Mouse (Mus musculus) thymus, adult 18-20 months (tissue): ENCODE measurements around the gene Rasa3.

ENCODE experiments used
- DNase-seq, 2 experiments: peaks; one replicate each; pipeline ENCODE4 v3.0.0; 2022; ENCODE audit warnings: mixed read lengths in 2 of 2

The Rasa3 gene

DNA sequence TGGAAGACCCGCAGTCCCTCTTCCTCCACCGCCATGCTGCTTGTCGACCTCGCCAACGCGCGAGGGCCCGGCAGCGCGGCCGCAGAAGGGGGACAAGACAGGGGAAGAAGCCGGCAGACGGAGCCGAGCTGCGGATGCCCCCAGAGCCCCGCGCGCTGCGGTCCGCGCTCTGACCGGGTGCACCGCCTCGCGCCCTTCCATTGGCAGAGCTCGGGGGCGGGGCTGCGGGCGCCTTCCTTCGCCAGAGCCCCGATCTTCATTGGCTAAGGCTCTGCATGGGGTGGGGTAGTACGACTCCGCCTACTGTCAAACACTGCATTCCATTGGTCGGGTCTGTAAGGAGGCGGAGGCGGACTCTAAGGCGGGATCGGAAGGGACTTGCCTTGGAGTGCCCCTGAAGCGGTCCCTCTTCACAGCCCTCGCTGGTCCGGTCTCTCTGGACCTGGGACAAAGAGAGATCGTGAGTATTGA is at the start of gene Rasa3:
Gene Rasa3 (minus strand): TSS at position 191 of the 471 bp plus-strand sequence.
- peak; percentile 93 to 96 for DNase-seq

DNA sequence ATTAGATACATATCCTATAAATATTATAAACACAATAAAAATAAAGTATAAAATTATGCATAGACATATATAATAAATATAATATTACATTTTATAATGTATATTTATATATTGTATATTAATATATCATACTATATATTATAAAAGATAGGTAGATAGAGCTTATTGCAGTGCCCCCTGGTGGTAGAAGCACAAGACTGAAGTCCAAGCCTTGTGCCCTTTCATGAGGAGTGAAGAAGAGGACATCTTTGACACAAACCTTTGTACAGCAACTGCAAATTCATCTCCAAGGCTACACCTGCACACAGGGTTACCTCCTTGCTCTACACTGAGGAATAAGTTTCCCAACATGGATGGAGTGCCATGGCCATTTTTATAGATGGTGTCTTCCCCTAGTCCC is 48.3 kb upstream of the Rasa3 start:
- DNase-seq = no peak

DNA sequence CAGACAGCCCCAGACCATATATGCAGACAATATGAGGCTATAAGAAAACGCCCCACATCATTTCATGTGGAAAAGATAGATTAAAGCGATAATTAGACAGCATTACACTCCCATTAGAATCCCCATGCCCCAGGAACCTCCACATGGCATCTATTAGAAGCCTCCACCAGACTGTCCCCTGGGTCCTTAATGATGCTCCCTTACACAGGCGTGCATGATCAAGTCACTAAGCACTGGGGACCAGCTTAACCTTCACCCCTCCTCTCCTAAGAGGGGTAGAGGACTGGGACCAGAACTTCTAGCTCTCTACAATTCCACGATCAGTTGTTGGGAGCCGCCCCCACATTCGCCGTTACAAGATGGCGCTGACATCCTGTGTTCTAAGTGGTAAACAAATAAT is 41.6 kb upstream of the Rasa3 start:
- DNase-seq = no peak

DNA sequence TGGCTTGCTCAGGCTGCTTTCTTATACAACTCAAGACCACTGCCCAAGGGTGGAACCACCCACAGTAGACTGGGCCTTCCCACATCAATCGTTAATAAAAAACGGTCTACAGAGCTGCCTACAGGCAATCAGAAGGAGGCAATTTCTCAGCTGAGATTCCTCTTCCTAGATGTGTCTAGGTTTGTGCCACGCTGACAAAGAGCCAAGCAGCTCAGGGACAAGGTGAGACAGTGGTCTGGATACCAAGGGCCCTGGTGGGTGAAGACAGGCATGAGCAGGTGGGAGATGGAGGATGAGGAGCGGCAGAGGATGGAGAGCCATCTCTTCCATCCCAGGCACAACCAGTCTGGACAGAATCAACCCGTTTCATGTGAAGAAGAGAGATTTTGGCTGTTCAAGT is 31.1 kb upstream of the Rasa3 start:
- DNase-seq = no peak

DNA sequence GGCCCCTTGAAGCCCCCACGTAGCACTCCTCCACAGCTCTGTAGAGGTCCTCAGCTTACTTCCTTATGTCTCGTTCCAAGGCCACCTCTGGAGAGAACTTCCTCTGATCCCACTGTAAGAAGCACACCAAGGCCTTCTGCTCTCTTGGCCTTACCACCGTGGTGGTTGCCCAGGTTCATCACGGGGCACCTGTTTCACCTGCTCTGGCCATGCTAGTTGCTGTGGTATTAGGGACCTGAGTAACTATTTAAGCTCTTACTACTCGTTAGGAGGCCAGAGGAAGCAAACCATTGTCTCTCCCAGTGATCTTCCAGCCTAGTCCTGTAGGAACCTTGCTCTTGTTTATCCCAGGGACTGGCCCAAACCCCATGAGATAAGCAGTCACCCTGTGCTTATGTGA is 29.5 kb upstream of the Rasa3 start:
- no peak for DNase-seq

DNA sequence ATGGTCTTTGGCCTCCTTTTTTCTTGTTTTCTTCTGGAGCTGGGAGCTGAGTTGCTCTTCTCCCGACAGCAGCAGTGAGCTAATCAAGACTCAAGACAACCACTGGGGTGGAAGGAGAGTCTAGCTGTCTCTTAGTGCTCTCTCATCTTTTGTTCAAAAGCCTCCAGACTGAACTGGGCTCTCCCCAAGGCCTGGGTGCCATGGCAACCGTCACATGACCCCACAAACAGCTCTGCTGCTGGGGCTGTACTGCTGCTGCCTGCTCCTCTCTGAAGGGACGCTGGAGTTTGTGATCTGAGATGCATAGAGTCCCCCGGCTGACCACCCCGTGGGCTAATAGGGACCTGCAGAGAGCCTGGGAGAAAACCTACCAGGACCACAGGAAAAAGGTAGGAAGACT is 28.3 kb upstream of the Rasa3 start, which contains the start of gene Cfap97d2:
Gene Cfap97d2 (plus strand): TSS at position 222 of the 400 bp plus-strand sequence.
- peak in 1 of 2 experiments; percentile 38 for DNase-seq

DNA sequence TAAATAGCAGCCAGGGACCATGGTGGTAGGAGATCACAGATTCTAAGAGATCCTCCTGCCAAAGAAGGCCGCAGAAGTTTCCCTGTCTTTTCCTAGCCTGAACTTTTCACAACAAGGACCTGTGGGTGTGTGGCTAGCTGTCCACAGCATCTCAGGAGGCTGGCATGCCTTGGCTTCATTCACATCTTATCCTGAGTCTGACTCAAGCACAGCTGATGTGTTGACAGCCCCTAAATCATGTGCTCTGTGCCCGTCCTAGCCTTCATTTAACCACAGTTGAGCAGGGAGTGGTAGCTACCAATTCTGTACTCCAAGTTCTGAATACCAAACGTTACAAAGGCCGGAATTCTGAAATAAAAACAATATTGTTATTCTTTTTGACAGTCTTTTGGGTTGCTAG is 26.9 kb upstream of the Rasa3 start:
- no peak for DNase-seq

DNA sequence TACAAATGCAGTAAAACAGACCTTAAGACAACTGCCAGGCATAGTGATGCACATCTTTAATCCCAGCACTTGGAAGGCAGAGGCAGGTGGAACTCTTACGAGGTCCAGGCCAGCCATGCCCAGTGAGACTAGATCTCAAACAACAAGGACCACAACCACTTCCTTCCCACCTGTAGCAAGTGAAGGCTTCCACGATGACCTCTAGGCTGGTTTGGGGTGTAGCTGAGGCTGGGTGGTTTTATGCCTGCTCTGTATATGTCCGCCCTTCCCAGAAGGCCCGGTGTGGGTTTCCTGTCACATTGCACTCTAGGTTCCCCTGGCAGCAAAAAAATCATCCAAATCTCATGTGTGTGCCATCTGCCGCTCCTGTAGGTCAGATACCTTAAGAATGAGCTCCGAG is 26.4 kb upstream of the Rasa3 start:
- no peak for DNase-seq

DNA sequence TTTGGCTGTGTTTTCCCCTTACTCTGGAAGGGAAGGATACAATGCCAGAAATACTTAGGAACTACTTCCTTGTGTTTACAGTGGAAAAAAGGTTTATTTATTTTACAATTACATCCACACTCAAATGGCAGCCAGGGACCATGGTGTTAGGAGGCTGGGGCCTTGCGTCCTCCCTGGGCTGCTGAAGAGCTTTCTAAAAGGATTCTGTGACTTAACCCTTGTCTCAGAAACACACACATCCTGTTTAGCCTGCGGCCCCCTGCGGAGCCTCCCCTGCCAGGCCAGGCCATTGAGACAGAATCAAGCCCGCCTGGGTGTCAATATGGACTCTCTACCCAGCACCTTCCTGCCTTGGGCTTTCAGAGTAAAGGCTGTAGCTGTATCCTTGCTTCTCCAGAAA is 25.4 kb upstream of the Rasa3 start:
- no peak for DNase-seq

DNA sequence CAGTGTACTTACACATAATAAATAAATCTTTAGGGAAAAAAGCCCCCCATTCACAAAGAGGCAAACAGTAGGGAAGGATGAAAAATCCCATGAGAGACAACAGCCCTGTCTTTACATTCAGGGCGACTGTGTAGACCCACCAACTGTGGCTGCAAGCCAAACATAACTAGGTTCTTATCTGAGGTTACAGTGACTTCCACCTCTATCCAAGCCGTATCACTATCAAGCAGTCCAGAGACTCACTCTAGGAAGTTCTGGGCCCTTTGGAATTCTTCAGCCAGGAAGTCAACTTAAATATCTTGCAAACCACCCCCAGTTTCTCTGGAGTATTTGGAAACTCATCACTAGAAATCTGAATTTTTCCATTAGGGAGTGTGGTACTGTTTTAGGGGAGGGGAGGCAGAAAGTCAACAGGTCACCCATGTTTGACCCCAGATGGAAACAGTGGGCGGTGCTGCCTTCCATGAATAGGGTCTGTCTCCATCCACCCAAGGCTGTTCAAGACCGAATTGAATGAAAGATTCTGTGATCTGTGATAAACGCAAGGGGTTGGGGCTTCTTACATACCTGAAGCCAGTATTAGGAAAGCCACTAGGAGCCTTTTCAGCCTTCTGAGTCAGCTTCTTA is 22.0 kb upstream of the Rasa3 start:
- DNase-seq = no peak

DNA sequence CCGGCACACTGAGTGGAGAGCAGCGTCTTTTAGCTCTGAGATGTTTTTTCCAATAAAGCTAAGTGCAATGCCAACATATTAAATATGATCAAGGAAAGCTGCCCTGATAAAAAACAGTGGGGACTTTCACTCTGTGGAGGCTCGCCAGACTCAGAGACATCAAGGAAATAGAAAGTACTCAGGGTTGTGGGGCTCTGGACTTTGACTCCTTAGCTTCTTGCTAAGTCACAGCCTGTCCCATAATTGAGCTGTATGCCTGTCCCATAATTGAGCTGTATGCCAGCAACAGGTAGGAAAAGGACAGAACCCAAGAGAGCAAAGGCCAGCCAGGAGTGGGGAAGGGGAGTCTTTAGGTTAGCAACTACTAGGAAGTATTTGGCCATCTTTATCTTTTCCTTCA is 20.9 kb upstream of the Rasa3 start:
- no peak for DNase-seq

DNA sequence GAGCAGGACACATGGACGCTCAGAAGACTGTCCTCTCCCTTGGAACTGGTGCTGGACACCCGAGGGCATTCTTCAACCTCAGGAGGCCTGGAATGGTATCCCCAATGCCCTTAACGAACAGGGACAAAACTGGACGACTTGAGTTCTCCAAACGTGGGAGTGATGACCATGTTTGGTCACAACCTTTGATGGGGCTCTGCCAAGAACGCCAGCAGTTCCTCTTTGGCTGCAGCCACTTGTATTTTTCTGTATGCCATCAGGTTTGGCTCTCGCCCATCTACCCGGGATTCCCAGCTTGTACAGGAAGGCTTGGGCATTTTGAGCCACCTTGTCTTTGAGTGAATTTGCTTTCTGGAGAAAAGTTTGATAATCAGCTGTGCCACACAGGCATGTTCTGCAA is 20.3 kb upstream of the Rasa3 start:
- DNase-seq = no peak

DNA sequence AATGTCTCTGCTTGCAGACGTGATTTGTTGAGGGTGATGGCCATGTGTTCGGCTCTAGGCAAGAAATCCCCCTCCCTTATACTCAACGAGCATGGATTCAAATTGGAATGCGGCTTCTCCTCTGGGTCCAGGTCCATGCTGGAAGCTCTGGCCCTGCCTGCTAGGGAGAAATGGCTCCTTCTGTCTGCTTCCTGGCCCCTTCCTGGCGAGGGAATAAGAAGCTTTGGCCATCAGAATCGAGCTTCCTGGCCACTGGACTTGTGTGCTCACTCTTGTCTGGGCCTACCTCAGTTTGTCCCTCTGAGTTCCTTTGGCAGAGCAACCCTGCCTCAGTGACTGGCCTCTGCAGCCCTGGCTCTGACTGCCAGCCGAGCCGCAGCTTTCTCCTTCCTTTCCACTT is 19.8 kb upstream of the Rasa3 start:
- DNase-seq = no peak

DNA sequence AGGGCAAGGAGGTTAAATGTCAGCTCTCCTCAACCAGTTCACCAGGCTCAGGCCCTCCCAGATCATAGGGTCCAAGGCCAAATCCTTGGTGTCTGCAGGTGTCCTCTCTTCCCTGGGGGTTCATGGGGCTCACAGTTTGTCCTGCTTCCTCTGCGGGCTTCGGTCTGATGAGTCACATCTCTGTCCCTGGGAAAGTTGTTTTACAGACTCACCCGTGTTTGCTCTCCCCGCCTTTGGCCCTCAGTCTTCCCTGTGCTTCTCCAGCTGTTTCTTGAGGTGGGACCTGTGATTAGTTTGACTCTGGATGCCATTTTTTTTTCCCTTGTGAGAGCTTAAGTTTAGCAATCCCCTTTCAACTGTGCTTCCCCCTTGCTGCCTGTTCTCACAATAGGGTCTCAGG is 18.8 kb upstream of the Rasa3 start:
- no peak for DNase-seq

DNA sequence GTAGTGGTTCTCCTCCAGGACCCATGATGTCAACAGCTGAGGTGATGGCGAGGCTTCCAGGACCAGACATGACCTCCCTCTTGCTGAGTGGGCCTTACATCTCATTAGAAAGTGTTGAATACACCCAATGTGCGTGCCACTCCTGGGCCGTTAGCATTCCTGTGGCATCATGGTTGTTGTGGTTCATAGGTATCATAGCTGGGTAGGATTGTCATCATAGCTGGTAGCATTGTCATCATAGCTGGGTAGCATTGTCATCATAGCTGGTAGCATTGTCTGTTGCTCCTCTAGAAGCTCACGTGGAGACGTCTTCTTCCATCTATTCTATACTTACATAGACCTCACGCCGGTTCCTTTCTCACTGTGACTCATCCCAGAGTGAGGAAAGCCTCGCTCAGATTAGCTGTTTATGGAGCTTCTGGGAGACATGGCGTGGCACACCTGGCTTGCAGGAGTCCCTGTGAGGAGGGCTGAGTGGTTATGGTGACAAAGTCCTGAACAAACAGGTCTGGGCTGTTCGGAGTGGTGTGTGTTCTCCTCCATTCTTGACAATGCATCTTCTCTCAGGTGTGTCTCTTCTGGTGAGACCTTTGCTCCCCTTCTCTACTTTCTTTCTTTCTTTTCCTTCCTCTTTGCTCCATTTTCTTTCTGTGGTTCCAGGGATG is 17.9 kb upstream of the Rasa3 start:
- DNase-seq = no peak

DNA sequence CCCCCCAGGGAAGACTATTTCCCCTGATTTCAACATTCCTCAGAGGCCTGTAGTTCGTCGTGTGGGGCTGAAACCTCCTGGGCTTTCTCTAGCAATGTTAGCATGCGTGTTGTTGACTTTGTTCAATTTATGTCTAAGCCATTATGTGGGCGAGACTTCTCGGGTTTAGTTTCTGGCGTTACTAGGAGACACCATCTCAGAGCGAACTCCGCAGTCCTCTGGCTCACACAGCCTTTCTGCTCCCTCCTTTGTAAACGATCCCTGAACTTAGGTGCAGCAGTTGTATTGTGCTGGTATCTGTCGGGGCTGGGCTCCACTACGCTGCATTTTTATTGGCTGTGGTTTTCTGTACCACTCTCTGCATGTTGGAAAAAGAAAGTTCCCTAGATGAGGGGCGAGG is 17.3 kb upstream of the Rasa3 start:
- DNase-seq = no peak

DNA sequence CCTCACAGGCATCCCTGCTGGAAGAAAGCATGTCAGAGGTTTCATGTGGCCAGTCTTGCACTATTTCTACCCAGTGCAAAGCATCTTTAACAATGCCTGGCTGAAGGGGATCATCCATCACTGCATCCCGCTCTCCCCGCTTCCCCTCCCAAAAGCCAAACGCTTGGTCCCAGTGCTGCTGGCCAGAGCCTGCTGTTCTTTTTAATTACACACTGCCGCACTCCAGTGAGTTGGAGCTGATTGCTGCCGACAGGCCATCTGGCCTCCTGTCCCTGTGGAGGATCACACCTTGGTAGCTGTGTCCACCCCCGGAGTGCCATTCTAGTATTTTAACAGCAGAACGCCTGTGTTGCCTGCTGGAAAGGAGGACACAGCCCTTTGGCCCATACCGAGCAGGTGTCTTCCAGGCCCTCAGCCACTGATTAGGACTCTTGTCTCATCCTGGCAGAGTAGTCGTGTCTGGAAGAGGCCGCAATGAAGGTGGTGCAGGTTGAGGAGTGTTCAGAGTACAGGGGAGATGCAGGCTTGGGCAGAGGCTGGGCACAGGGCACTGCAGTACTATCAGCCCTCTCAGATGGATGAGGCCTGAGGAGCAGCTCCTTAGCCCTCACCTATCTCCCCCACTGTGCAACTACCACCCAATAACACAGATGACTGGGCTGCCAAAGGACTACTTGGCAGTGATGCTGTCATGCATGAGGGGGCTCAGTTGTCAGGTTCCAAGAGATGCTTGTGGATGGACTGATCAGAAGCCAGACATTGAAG is 15.1 kb upstream of the Rasa3 start:
- no peak for DNase-seq

DNA sequence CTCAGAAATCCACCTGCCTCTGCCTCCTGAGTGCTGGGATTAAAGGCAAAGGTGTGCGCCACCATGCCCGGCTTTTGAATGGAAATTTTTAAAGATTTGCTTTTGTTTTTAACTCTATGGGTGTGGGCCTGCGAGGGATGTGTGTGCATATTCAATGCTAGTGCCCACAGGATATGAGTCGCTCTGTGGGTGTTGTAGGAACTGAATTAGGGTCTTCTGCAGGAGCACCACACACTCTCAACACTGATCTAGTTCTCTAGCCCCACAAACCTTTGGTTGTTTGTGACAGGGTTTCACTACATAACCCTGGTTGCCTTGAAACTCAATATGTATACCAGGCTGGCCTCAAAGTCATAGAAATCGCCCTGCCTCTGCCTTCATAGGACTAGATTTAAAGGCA is 11.9 kb upstream of the Rasa3 start:
- DNase-seq = no peak

DNA sequence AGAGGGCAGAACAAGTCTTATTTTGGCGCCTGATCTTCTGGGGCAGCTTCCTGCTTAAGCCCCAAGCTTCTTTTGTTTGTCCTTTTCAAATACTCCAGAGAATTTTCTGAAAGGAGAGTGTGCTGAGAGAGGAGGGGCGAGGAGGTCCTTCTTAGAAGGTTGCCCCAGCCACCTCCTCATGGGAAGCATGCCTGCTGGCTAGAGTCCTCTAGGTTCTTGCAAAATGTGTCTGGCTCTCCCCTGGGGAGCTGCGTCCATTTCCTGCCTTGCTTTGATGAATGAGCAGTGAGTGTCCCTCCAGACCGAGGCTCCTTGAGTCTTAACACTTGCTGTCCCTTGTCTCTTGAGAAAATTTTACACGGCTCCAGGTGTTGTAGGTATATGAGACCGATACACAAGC is 11.1 kb upstream of the Rasa3 start:
- DNase-seq = no peak

DNA sequence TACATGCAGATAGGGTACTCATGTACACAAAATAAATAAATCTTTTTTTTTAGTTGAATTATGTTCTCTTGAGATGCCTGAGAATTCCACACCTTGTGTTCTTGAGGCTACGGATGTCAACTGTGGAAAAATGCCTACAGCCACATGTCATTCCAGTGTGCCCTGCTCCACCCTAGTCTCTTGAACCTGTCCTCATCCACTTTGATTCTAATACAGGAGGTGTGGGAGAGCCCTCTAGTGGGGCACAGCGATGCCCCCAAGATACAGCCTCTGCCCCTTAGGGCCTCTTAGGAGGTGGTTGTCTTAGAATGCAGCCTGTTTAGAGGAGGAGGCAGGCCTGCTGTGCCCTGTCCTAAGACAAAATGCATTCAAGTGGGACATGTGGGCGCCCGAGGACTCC is 10.5 kb upstream of the Rasa3 start:
- peak in 1 of 2 experiments; percentile 29 for DNase-seq

DNA sequence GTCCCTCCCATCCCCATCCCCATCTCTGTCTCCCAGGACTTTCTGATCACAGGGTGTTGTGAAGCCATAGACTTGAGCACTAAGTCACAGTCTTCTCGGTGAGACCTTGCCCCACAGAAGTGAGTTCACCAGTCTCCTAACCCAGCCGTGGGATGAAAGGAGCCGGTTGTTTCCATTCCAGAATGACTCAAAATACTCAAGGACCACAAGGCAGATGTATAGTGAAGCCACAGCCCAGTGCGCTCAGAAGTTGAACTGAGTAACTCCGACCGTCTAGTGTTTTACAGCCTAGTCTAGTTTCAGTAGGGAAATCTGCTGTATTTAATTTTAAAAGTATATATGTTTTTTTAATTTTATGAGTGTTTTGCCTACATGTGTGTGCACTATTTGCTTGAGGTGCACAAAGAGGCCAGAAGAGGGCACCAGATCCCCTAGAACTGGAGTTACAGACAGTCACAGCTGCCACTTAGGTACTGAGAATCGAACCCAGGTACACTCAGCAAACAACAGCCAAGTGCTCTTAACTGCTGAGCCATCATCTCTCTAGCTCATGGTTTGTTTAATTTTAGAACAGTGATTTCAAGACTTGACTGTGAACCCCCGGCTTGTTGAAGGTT is 9.8 kb upstream of the Rasa3 start:
- DNase-seq = no peak

DNA sequence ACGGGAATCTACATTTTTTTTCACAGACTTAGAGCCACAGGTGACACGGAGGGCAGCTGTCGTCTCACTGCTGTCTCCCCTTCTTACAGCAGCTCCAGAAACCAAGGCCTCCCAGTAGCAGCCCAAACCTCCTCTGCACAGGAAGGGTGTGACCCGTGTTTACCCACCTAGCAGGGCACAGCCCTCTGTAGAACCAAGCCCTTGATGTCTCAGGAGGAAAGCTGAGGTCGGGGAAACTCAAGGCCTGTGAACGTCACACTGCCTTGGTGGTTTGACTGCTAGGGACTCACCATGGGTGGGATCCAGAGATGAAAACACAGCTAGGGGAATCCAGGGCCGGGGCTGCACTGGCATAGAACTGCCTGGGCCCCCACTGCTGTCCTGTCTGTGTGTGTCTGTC is 9.0 kb upstream of the Rasa3 start:
- DNase-seq = peak; percentile 68 to 84

DNA sequence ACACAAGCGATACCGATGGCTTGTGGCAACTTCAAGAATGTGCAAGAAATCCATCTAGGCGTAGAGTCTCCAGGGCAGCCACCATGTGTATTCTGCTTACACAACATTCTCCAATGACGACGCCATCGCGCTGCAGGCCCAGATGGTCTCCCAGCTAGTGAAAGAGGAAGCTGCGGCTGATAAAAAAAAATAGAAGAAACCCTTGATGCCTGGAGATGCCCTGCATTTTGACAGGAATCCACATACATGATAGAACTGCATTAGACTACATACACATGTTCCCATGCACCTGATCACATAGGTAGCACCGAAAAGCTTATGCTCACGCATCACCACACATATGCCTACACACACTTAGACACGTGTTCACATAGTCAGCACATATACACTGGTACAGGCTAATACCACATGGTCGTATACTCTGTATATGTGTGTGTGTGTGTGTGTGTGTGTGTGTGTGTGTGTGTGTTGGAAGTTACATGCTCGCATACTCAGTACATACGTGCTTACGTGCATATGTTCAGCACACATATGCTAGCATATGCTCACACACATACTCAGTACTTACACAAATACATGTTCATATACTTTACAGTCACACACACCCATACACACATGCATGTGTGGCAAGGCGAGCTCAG is 8.4 kb upstream of the Rasa3 start:
- peak; percentile 39 to 57 for DNase-seq
